Mouse (Mus musculus) liver, embryonic 13.5 days (tissue): ENCODE results near the gene Umps. TPM values are rescaled to one million over a fixed set of nuclear protein-coding genes. Genes with fewer than 3 reads are reported as not detected.

Experiments used
- ATAC-seq: fragments of 200-750 bp; cut with Nextera tagmentation; 2 replicates; pipeline ENCODE4 v1.8.0; 2017; ENCODE audit warnings: low read depth, mild to moderate bottlenecking, moderate number of reproducible peaks, moderate library complexity
- DNase-seq: peaks from one replicate; pipeline ENCODE4 v3.0.0; 2022
- H3K27ac ChIP-seq: fragments of 300-500 bp; sonication (generic); 2 replicates; pipeline ENCODE4 v1.5.1; 2015; ENCODE audit warnings: moderate library complexity, mild to moderate bottlenecking, inconsistent platforms
- H3K27me3 ChIP-seq: fragments of 300-500 bp; sonication (generic); 2 replicates; pipeline ENCODE4 v1.6.1; 2015; ENCODE audit warnings: mild to moderate bottlenecking, inconsistent platforms
- H3K36me3 ChIP-seq: fragments of 300-500 bp; sonication (generic); 2 replicates; pipeline ENCODE4 v1.6.1; 2015; ENCODE audit warnings: mild to moderate bottlenecking, inconsistent platforms
- H3K4me1 ChIP-seq: fragments of 300-500 bp; sonication (generic); replicated peaks from 2 replicates; pipeline ENCODE4 v1.6.1; 2015; ENCODE audit warnings: inconsistent platforms
- H3K4me2 ChIP-seq: fragments of 300-500 bp; sonication (generic); 2 replicates; pipeline ENCODE4 v1.6.1; 2015; ENCODE audit warnings: inconsistent platforms, mild to moderate bottlenecking, moderate library complexity
- H3K4me3 ChIP-seq: fragments of 300-500 bp; sonication (generic); replicated peaks from 2 replicates; pipeline ENCODE4 v1.5.1; 2015; ENCODE audit warnings: mild to moderate bottlenecking, inconsistent platforms
- H3K9ac ChIP-seq: fragments of 300-500 bp; sonication (generic); 2 replicates; pipeline ENCODE4 v1.6.1; 2015; ENCODE audit warnings: mild to moderate bottlenecking, inconsistent platforms
- H3K9me3 ChIP-seq: fragments of 300-500 bp; sonication (generic); replicated peaks from 2 replicates; pipeline ENCODE4 v1.6.1; 2016; ENCODE audit warnings: inconsistent platforms
- WGBS: fragments of 180-500 bp; shearing (Covaris S2); methylation state at CpG from one replicate; pipeline ENCODE4 v1.1.7; 2015; ENCODE audit not compliant: insufficient replicate concordance; 5-methylcytosine and 5-hydroxymethylcytosine counted together
- polyA plus RNA-seq: library from polyadenylated mRNA; unstranded; fragments of >200 nt; fragmentation: Nextera tagmentation; extraction: Ambion mirVana; gene quantifications from 2 replicates; pipeline ENCODE4 v1.2.1, GENCODE M21; 2015

The Umps gene
- polyA plus RNA-seq, 1 experiment from 2014 or later: 51.1 TPM

DNA sequence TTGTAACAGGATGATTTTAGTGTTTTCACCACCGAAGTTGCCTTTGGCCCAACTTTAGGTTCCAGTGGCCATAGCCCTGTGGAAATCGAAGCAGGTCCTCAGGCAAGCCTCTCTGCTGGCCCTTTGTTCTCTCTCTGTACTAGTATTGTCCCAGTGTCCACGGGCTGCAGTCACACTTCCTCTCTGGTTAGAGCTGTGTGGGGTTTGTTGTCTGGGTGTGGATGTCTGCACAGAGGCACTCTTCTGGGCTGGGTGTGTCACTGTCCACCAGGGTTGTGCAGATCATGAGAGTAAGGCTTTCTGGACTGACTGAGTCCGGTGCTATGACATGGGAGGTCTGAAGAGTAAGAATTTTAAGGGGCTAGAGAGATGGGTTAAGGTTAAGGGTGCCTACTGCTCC is 51.8 kb downstream of the Umps start:
- H3K4me3 ChIP-seq: no peak overlapping the region
- no peak for ATAC-seq
- no peaks in the 10 kb centered on the region for H3K27me3 ChIP-seq
- DNase-seq: no peak
- no peak overlapping the region for H3K4me2 ChIP-seq
- H3K4me1 ChIP-seq: peaks cover 28% of the 10 kb centered on the region
- no peak overlapping the region for H3K9ac ChIP-seq
- no peak overlapping the region for H3K27ac ChIP-seq
- H3K36me3 ChIP-seq: peaks cover 8% of the 10 kb centered on the region
- 50% methylated on average over 4 of the region's 4 CpGs for WGBS
- no peaks in the 10 kb centered on the region for H3K9me3 ChIP-seq

DNA sequence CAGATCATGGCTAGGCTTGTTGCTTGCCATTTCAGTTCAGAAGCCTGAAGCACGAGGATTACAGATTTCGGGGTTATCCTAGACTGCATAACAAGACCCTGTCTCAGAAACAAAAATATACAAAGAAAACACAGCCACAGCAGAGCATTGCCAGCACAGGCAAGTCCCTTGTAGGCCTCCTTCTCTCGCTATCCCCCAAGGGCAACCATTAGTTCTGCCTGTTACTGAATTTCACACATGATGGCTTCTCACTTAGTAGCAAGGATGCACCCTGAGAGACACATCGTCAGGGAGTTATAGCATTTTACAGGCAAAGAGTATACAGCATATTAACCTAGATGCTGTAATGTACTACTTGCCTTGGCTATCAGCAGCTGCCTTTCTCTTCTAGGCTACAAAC is 58.6 kb downstream of the Umps start:
- H3K4me3 ChIP-seq: no peak overlapping the region
- no peak overlapping the region for H3K4me2 ChIP-seq
- no peaks in the 10 kb centered on the region for H3K27me3 ChIP-seq
- no peak overlapping the region for H3K27ac ChIP-seq
- ATAC-seq: no peak
- no peak overlapping the region for H3K9ac ChIP-seq
- H3K36me3 ChIP-seq: peaks cover 4% of the 10 kb centered on the region; the same call in 1 of the 2 replicates
- no peaks in the 10 kb centered on the region for H3K4me1 ChIP-seq
- WGBS: 65% methylated on average over 4 of the region's 4 CpGs
- H3K9me3 ChIP-seq: no peaks in the 10 kb centered on the region
- DNase-seq: no peak

Other genes starting within 250 kb of the Umps start
- gene Muc13, start 173.0 kb downstream of the Umps start, polyA plus RNA-seq: 2.7 and 3.2 TPM in 2 replicates
- gene Itgb5, start 137.4 kb downstream of the Umps start, polyA plus RNA-seq: 10.9 and 11.3 TPM in 2 replicates